Mouse (Mus musculus): ENCODE results near the gene Foxn3. TPM values are rescaled to one million over a fixed set of nuclear protein-coding genes. Genes with fewer than 3 reads are reported as not detected.

The Foxn3 gene
- total and polyA plus RNA-seq, 2 experiments from 2014 or later, result 50.4 to 69.0 TPM

DNA sequence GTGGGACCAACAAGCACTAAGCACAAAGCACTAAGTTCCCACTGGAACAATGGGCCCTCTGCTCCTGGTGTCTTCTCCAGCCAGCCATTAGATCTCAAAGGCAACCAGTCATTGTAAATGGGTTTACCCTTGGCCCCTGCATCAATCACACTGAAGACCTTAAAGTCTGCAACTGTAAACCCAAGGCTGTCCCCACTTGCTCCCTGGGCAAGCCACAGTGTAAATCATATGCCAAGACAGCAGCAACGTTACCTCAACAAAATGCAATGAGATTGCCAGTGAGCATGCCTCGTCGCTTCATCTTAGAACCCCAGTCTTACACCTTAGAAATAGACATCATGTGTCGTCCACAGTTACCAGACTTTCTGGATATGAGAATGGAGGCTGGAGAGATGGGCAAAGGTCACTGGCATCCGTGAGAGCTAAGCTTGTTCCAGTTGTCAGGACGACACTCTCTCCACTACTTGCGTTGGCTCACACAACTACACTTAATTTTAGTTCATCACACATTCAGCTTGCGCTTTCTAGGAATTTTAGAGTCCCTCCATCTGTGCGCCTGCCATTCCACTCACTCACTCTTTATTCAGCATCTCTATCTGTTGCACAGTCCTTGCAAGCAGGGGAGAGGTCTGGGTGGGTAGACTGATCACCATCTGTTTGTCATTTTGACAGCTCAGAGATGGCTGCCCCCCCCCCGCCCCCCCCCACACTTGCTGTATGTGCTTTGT is 89.8 kb downstream of the Foxn3 start:
- no peak overlapping the region for H3K27ac ChIP-seq
- H3K27me3 ChIP-seq (ENCODE audit: insufficient read depth, low read length), result no peaks in the 10 kb centered on the region
- 63% methylated on average over 10 of the region's 10 CpGs for WGBS
- H3K4me2 ChIP-seq (ENCODE audit: low read depth, low read length), result no peak overlapping the region
- H3K9me3 ChIP-seq (ENCODE audit: low read length), result no peaks in the 10 kb centered on the region
- no peak for TF ChIP-seq CTCF (IDR thresholded peaks at IDR 0.05; ENCODE audit: low read depth)
- no peak overlapping the region for H3K4me3 ChIP-seq (ENCODE audit: low read length)
- H3K4me1 ChIP-seq (ENCODE audit: insufficient read depth, low read length), result peaks cover 5% of the 10 kb centered on the region; the same call in 1 of the 2 replicates
- ATAC-seq (no peak), DNase-seq (ENCODE audit: low spot score) (no peak)
- no peak overlapping the region for H3K9ac ChIP-seq (replicated peaks; ENCODE audit: low read length)
- H3K36me3 ChIP-seq (ENCODE audit: insufficient read depth, low read length), result no peaks in the 10 kb centered on the region

DNA sequence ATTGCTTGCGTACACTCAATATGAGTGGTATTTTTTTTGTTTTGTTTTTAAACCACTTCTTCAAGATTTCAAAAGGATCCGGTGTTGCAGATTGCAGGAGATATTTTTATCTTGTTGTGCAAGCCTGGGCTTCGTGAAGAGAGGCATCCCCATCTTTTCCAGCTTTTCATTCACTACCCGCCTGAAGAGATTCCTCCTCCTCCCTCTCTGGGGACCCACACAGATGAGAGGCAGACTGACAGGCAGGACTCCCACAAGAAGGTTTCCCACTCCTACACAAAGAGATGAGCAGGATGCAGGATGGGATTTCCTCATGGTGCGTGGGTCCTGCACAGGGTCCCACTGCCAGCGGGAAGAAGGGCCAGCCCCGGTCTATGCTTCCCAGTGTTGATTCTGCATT is 92.0 kb downstream of the Foxn3 start:
- H3K4me3 ChIP-seq (ENCODE audit: low read length), result no peak overlapping the region
- peaks cover 17% of the 10 kb centered on the region; the same call in 1 of the 2 replicates for H3K4me1 ChIP-seq (ENCODE audit: insufficient read depth, low read length)
- ATAC-seq (no peak), DNase-seq (ENCODE audit: low spot score) (no peak)
- WGBS, result 68% methylated on average over 7 of the region's 7 CpGs
- H3K4me2 ChIP-seq (ENCODE audit: low read depth, low read length), result no peak overlapping the region
- no peak overlapping the region for H3K9ac ChIP-seq (replicated peaks; ENCODE audit: low read length)
- H3K27me3 ChIP-seq (ENCODE audit: insufficient read depth, low read length), result no peaks in the 10 kb centered on the region
- no peak overlapping the region for H3K27ac ChIP-seq
- no peak for TF ChIP-seq CTCF (IDR thresholded peaks at IDR 0.05; ENCODE audit: low read depth)
- H3K36me3 ChIP-seq (ENCODE audit: insufficient read depth, low read length), result no peaks in the 10 kb centered on the region
- H3K9me3 ChIP-seq (ENCODE audit: low read length), result no peaks in the 10 kb centered on the region

DNA sequence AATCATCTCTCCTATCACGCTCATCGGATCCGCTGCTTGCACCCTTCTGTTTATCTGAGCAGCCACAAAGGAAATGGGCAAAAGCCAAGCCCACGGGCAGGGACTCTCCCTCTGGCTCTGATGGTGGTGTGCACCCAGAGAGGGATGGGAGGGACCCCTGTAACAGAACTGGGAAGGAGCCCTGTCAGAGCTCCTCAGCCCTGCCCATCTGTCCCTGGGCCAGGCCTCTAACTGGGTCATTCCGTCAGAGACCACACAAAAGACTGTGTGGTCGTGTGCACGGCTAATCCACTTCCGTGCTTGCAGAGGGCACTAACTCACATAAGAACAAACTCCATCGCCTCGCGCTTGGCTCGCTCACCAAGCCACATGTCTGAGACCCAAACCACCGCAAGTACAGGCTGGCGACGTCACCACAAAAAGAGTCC is 95.5 kb downstream of the Foxn3 start:
- Histone ChIP-seq H3K36me3 (ENCODE audit: insufficient read depth, low read length) (no peaks in the 10 kb centered on the region), H3K9ac (replicated peaks; ENCODE audit: low read length) (peak overlapping the region; percentile 13; the same call in 1 of the 2 replicates), H3K27me3 (ENCODE audit: insufficient read depth, low read length) (no peaks in the 10 kb centered on the region), H3K9me3 (ENCODE audit: low read length) (no peaks in the 10 kb centered on the region), H3K4me2 (ENCODE audit: low read depth, low read length) (peak overlapping the region; percentile 40), H3K4me3 (ENCODE audit: low read length) (no peak overlapping the region), H3K4me1 (ENCODE audit: insufficient read depth, low read length) (peaks cover 14% of the 10 kb centered on the region; the same call in 1 of the 2 replicates), H3K27ac (peak overlapping the region; percentile 46; the same call in 1 of the 2 replicates)
- 29% methylated on average over 15 of the region's 15 CpGs for WGBS
- peak; percentile 95 for ATAC-seq
- no peak for TF ChIP-seq CTCF (IDR thresholded peaks at IDR 0.05; ENCODE audit: low read depth)
- peak; percentile 74 for DNase-seq (ENCODE audit: low spot score)

DNA sequence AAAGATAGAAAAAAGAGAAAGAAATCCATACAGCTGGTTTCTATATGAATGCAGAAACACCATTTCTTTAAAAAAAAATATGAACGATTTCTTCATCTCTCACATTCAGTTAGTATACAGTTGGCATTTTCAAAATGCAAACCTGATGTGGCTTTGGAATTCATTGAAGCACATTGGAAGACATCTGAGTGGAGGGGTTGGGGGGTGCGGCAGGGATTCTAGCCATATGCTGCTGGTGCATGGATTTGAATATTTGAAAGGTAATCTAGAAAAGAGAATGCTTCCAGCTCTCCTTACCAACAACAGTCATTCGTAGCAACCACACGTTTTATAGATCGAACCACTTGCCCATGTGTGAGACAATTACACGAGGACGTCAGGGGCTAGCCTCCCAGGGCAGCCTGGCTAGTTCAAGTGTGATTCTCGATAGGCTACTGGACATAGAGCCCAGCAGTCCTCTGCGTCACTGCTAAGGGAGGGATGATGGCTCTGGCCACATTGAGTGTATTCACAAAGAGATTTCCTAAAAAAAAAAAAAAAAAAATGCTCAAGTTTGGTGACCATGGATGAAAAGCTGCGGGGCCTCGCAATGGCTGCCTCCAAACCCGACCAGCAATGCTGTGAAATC is 96.0 kb downstream of the Foxn3 start:
- Histone ChIP-seq H3K27ac (peak overlapping the region; percentile 46; the same call in 1 of the 2 replicates), H3K4me3 (ENCODE audit: low read length) (no peak overlapping the region), H3K27me3 (ENCODE audit: insufficient read depth, low read length) (no peaks in the 10 kb centered on the region), H3K4me2 (ENCODE audit: low read depth, low read length) (peak overlapping the region; percentile 40), H3K36me3 (ENCODE audit: insufficient read depth, low read length) (no peaks in the 10 kb centered on the region), H3K9me3 (ENCODE audit: low read length) (no peaks in the 10 kb centered on the region), H3K9ac (replicated peaks; ENCODE audit: low read length) (peak overlapping the region; percentile 13; the same call in 1 of the 2 replicates), H3K4me1 (ENCODE audit: insufficient read depth, low read length) (peaks cover 14% of the 10 kb centered on the region; the same call in 1 of the 2 replicates)
- ATAC-seq (peak; percentile 65), DNase-seq (ENCODE audit: low spot score) (peak; percentile 23)
- no peak for TF ChIP-seq CTCF (IDR thresholded peaks at IDR 0.05; ENCODE audit: low read depth)
- WGBS, result 44% methylated on average over 12 of the region's 12 CpGs

DNA sequence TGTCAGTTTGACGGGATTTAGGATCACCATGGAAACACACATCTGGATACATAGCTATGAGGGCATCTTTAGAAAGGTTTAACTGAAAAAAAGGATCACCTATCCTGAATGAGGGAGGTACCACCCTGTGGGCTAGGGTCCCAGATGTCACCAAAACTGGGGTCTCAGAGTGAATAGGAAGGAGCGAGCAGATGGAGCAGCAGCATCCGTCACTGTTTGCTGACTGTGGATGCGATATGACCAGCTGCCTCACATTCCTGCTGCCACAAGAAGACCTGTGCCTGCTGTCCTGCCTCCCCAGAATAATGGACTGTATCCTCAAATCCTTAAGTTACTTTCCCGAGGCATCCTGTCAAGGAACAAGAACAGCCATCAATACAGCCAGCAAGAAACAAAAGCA is 97.0 kb downstream of the Foxn3 start:
- Histone ChIP-seq H3K36me3 (ENCODE audit: insufficient read depth, low read length) (no peaks in the 10 kb centered on the region), H3K9me3 (ENCODE audit: low read length) (no peaks in the 10 kb centered on the region), H3K4me2 (ENCODE audit: low read depth, low read length) (no peak overlapping the region), H3K4me1 (ENCODE audit: insufficient read depth, low read length) (peaks cover 14% of the 10 kb centered on the region; the same call in 1 of the 2 replicates), H3K4me3 (ENCODE audit: low read length) (no peak overlapping the region), H3K27me3 (ENCODE audit: insufficient read depth, low read length) (no peaks in the 10 kb centered on the region), H3K9ac (replicated peaks; ENCODE audit: low read length) (no peak overlapping the region), H3K27ac (no peak overlapping the region)
- ATAC-seq (no peak), DNase-seq (ENCODE audit: low spot score) (no peak)
- TF ChIP-seq CTCF (IDR thresholded peaks at IDR 0.05; ENCODE audit: low read depth), result no peak
- WGBS, result 47% methylated on average over 5 of the region's 5 CpGs

DNA sequence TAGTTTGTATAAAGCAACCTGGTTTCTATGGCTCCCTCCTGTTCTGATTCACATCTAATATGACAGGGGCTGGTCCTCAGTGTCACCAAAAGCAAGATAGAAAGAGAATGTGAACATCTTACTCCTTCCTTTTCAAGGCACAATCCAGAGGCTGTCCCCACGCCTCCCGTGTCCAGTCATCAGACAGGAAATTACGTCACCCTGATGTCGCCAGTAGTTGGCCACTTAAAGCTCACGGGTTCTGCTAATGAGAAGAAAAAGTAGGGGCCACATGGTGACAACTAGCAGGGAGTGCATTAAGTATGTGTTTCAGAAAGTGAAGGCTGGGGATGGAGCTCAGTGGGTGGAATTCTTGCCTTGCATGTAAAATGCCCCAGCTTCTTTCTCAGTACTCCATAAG is 99.1 kb downstream of the Foxn3 start:
- no peak overlapping the region for H3K27ac ChIP-seq
- no peaks in the 10 kb centered on the region for H3K27me3 ChIP-seq (ENCODE audit: insufficient read depth, low read length)
- H3K9me3 ChIP-seq (ENCODE audit: low read length), result no peaks in the 10 kb centered on the region
- H3K36me3 ChIP-seq (ENCODE audit: insufficient read depth, low read length), result no peaks in the 10 kb centered on the region
- H3K4me2 ChIP-seq (ENCODE audit: low read depth, low read length), result no peak overlapping the region
- peaks cover 14% of the 10 kb centered on the region; the same call in 1 of the 2 replicates for H3K4me1 ChIP-seq (ENCODE audit: insufficient read depth, low read length)
- ATAC-seq (no peak), DNase-seq (ENCODE audit: low spot score) (no peak)
- no peak for TF ChIP-seq CTCF (IDR thresholded peaks at IDR 0.05; ENCODE audit: low read depth)
- WGBS, result 81% methylated on average over 5 of the region's 5 CpGs
- H3K9ac ChIP-seq (replicated peaks; ENCODE audit: low read length), result no peak overlapping the region
- no peak overlapping the region for H3K4me3 ChIP-seq (ENCODE audit: low read length)
